Mouse (Mus musculus): ENCODE results near the gene Hrct1.

The Hrct1 gene

DNA sequence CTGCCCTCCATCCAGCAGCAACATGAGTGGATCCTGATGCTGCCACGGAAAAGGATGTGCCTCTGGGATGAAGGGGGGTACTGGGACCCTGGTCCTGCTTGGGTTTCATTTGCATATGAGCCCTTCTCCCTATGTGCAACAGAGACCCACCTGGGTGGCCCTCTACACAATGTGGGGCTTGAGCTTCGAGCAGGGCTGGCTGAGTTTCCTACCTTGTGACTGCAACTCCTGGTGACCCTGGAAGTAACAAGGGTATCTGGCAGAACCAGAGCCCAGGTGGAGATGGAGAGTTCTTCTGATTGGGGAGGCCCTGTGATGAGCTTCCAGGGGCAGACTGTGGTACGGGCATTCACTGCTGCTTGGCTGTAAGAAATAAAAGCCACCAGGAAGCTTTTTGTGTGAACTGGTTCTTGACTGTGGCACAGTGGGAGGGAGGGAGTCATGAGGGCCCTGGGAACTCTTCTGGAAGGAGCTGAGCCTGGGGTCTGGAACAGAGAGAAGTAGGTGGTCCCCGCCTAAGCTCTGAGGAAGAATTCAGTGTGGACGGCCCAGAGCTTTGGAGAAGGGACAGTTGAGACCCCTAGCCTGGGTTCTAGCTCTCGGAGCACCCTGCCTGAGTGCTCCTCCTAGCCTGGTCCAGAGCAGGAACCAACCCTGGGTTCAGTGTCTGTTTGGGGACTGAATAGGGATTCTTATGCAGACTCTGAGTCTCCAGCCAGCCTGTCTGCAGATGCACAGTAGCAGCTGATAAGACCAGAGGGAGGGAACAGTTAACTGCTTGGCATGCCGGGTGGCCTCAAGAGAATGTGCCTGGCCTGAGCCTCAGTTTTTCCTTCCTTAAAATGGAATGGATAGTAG, 959 bp downstream of the Hrct1 start:
- no peak for DNase-seq (ENCODE audit: low read depth)

DNA sequence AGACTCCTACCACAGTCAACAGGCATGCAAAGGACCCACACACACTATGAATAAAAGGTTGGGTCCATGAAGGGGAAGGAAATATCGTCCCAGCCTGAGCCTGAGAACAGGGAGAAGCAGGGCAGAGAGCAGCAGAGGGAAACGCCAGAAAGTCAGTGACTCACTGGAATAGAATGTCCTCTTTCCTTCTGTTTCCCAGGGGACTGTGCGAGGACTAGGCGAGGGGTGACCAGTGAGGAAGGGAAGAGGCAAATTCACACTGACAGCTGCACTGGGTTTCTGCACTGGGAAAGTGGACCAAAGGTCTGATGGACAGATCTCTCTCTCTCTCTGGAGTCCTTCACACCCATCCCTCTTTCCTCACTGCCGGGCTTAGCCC, 1.6 kb downstream of the Hrct1 start:
- no peak for DNase-seq (ENCODE audit: low read depth)

DNA sequence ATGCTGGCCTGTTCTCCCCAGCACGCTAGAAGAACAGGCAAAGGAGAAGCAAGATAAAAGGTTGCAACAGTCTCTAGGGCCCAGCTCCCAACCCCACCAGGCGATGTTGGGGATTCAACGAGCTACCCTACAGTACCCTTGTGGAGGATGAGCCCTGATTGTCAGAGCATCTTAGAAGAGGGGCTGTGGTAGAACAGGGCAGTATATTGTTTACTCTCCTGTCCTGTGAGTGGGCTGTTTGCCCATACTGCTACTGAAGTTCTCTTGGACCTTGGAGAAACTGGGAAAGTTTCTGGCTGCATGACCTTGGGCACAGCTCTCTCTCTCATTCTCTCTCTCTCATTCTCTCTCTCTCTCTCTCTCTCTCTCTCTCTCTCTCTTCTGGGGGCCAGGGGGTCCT, 2.1 kb downstream of the Hrct1 start:
- no peak for DNase-seq (ENCODE audit: low read depth)

DNA sequence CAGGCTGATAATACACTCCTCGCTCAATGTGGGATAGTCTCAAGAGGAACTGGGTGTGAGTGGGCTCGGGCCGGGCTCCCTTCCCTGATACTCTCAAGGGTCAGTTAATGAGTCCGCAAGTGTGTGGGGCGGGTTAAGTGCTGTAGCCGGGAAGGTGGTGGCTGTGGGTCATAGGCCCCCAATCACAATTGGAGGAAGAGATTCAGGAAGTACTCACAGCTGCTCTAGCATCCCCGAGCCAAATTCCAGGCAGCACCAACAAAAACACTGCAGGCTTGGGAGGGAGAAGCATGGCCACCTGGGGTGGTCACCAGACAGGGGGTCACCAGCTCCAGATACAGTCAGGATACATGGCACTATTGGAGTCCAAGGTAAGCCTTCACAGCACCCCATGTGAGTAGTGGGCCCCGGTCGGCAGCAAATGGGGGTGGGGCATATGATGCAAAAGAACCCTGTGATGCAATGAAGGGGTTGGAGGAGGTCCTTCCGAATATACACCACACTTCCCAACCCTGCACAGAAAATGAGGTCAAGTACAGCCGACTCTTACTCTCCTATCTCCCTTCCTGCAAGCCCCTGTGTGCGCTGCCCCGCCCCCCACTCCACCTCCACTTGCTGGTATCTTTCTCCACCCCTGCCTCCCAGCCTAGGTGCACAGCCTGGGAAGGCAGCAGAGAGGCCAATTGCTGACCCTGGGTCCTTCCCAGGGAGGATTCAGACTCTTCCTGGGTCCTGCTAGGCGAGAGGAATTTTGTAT, 3.0 kb downstream of the Hrct1 start, which contains the start of gene Spaar:
Gene Spaar (plus strand): TSS at position 241 of the 757 bp plus-strand sequence.
- no peak for DNase-seq (ENCODE audit: low read depth)

DNA sequence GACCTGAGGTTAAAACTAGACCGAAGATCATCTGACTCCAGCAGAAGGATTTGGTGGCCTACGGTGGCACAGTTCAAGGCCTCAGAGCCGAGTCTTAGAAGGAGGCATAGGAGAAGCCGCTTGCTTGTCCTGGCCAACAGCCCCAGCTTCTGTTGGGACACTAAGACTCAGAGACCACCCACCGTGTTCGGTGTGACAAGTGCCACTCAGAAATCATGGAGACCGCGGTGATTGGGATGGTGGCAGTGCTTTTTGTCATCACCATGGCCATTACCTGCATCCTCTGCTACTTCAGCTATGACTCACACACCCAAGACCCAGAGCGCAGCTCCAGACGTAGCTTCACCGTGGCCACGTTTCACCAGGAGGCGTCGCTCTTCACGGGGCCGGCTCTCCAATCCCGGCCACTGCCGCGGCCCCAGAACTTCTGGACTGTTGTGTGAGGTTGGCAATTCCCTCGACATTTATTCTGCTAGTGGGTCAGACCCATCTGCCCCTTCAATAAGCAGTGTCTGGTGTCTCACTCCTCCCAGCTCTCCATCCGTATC, 3.8 kb downstream of the Hrct1 start:
- no peak for DNase-seq (ENCODE audit: low read depth)

DNA sequence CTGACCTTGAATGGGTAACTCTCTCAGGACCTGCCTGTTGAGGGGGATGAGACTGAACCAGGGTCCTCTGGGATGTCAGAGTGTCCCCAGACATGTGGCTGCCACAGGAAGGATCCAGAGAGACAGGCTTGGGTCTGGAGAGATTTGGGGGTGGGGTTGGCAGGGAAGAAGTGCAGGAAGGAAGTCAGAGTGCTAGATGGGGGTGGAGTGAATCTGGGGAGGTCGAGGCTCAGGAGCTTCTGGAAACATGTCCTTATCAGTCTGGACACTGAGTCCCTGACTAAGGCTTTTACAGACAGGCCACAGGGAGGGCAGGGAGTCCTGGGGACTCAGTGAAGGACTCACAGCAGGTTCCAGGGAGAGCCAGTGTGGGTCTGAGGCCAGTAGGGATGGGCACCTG, 5.2 kb downstream of the Hrct1 start:
- DNase-seq (ENCODE audit: low read depth): no peak

DNA sequence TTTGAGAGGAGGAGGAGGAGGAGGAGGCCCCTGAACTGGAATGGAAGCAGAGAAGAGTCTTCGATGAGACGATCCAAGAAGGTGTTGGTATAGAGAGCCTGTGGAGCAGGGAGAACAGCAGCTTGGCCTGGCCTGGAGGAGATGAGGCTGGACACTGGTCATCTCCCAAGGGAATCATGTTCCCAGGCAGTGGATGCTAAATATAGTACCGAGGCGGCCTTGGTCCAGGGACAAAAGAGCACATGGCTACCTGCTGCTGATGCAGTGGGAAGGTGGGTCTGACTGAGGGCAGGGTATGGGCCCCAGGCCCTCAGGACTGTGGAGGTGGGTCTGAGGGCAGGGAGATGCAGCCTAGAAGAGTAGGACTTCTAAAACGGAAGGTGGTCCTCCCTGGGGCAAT, 6.2 kb downstream of the Hrct1 start:
- no peak for DNase-seq (ENCODE audit: low read depth)

DNA sequence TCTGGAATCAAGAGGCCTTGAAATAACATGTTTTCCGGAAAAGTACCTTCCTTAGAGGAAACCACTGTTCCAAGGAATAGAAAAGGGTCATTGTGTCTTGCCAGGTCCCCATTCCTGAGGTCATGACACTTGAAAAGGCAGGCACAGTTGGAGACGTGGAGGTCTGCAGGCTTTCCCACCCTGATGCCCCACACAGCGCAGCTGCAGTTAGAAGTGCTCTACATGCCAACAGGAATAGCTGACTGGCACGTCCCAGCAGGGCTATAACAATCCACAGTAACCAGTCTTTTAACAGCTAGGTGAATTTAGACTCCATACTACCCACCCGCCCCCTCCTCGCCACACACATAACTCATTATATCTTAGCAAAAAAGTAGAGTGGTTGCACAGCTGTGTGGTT, 10.2 kb downstream of the Hrct1 start:
- DNase-seq (ENCODE audit: low read depth): no peak

DNA sequence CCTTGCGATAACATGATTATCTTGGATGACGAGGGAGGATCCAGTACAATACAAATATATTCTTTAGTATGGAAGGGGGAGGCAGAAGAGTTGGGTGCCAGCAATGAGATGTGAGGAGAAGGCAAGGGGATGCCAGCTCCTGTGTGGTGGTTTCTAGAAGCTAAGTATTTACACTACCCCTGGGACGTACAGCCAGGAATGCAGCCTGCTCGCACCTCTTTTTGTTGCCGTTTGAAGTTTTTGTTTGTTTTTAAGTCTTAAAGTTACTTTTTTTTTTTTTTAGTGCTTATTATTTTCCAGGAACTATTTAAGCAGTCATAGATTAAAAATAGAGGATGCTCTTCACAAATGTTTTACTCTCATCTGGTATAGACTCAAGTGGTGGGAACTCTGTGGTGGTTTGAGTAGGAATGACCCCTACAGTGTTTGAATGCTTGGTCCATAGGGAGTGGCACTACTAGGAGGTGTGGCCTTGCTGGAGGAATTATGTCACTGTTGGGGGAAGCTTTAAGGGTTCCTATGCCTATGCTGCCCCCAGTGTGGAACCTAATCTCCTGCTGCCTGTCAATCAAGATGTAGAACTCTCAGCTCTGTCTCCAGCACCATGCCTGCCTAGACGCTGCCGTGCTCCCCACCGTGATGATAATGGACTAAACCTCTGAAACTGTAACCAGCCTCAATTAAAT, 12.1 kb downstream of the Hrct1 start:
- DNase-seq (ENCODE audit: low read depth): no peak

DNA sequence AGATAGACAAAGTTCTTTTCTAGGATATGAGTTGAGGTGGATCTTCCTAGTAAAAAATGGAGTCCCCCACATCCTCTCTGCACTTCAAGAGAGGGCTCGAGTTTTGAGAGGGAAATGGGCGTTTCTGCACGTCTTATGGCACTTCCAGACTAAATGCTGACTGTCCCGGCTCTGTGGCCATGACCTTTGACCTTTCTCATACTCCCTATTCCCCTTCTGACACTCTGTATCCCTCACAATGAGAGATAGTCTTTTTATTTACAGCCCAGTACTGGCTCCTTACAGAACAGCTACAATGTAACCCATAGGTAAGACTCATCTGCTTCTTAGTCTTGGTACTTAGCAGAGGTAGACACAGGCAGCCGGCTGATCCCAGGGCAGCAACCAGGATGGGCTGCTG, 14.5 kb downstream of the Hrct1 start:
- DNase-seq (ENCODE audit: low read depth): no peak

DNA sequence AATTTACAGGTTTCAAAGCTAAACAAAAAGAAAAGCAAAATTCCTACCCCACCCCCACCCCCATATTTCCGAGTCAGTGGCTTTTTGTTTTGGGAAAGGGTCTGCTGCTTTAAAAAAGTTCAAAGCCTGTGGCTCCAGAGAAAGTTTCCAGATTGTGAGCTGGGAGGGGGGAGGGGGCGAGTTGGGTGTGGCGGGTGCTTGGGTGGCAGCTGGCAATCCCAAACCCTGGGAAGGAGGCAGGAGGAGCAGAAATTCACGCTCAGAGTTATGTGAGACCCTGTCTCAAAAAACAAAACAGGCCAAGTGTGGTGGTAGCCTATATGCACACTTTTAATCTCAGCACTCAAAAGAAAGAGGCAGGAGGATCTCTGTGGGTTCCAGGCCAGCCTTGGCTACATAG, 15.6 kb downstream of the Hrct1 start:
- no peak for DNase-seq (ENCODE audit: low read depth)

DNA sequence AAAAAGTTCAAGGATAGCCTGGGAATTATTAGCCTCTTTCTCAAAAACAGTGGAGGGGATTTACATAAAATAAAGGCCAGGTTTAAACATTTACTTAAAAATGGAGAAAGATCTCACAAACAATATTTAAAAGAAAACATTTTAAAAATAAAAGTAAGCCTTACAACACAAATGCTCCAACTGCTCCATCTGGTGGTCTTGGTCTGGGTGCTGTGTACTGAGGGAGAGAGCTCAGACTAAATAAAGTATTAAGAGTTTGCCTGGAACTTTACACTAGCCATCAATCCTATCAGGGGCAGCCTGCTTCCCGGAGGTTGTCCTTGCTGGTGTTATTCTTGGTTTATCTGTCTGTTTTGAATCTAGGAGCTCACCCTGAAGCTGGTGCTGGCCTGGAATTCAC, 16.1 kb downstream of the Hrct1 start:
- no peak for DNase-seq (ENCODE audit: low read depth)

DNA sequence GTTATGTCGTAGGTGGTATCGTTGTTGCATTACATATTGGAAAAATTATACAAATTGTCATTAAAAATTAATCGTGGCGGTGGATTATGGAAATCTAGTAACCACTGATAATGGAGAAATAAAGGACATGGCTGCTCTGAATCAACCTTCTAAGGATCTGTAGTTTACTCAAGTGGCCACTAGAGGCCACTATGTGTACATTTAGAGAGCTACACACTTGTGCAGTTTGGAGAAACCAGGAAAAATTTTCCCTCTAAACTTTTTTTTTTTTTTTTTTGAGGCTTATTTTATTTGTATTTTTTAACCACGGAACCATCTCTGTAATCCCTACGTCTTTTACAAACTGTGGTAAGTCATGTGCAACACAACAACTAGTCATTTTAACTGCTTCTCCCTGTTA, 18.2 kb downstream of the Hrct1 start:
- peak; percentile 48 for DNase-seq (ENCODE audit: low read depth)

DNA sequence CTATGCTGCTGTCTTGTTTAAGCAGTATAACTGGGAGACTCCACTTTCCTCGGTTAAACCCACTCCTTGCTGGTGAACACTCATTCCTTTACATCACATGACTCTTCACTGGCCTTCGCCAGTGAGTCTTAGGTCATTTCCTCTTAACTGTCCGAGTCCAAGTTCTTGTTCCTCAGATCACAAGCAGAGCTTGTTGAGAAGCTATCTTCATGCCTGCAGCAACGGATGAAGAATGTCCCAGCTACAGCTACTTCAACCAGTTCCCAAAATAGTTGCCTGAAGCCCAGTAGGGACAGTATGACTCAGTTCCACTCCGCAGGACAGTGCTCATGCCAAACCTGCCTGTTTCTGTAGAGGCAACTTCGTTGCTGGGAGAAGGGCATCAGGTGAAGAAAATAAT, 30.2 kb downstream of the Hrct1 start:
- DNase-seq (ENCODE audit: low read depth): no peak

DNA sequence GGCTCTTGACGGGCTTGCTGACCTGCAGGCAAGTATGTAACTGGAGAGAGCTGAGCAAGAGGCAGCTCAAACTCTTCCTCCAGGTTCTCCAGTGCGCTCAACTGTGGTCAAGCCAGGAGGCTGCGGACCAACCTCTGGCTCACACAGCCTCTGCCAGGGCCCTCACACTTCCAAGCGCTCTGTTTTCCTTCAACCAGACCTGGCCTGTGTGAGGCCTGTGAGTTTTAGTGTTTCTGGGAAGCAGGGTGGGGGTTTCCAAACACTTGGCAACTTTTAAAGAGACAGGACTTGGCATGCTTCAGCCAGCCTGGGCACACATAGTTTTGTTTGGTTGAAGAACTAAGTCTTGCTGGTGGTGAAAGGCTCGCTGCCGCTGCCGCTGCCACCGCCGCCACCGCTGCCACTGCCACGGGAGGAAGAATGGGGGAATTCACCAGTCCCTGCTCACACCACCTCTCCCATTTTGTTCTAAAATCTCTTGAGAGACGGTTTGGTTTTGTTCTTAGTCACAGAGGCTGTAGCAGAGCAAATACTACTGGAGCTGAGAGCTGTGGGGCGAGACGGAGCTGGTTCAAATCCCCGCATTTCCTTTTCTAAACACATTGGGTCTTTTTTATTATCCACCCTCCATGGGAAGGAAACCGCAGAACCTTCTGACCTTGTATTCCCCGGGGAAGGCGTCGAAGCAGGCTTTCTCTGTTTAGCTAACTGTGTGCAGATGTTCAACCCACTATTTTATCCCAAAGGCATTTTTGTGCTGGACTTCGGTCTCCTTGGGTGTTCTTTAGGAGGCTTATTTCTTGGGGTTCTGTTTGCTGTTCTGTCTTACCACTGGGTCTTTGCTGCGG, 32.8 kb downstream of the Hrct1 start:
- DNase-seq (ENCODE audit: low read depth): no peak

DNA sequence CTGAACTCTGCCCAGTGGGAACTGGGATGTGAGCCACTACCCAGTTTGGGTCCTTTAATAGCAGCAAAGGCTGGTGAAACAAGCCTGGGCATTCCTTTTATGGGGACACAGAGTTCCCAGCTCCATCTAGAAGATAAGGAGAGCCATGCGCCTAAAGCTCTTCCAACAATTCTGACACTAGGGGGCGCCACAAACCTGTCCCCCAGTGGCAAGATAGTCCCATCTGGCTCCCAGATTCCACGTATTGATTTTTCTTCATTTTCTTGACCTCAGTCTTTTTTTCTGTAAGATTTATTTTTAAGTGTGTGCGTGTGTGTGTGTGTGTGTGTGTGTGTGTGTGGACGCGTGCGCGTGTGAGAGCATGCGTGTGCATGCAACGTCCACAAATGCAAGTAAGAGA, 33.5 kb downstream of the Hrct1 start:
- peak; percentile 42 for DNase-seq (ENCODE audit: low read depth)

DNA sequence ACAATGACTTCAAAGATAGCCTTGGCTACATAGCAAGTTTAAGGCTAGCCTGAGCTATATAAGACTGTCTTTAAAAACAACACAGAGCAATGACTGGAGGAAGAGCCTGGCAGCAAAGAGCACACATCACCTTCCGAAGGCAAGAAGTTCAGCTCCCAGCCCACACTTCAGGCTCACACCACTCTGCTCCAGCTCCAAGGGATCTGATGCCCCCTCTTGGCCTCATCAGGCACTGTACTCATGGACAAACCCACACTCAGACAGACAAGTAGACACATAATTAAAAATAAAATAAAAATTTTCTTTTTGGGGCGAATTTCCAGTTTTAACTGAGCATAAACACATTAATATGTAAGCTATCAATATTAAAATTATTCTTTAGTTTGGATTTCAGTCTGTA, 34.3 kb downstream of the Hrct1 start:
- no peak for DNase-seq (ENCODE audit: low read depth)

DNA sequence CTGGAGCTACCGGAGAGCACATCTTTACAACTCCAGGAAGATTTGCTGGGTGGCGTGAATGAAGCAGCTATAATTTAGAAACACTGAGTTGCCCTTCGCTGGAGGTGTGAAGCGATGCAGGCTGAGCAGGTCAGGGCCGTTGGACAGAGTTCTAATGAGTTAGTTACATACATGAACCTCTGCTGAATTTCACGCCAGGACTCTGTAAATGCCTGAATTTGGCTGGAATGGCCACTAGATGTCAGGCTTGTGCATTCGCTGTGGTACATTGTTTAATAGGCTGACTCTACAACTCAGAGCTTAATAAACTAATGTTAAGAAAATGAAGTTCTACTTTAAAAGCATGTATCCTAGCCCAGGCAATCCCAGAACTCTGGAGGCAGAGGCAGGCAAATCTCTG, 36.4 kb downstream of the Hrct1 start:
- DNase-seq (ENCODE audit: low read depth): peak; percentile 68

DNA sequence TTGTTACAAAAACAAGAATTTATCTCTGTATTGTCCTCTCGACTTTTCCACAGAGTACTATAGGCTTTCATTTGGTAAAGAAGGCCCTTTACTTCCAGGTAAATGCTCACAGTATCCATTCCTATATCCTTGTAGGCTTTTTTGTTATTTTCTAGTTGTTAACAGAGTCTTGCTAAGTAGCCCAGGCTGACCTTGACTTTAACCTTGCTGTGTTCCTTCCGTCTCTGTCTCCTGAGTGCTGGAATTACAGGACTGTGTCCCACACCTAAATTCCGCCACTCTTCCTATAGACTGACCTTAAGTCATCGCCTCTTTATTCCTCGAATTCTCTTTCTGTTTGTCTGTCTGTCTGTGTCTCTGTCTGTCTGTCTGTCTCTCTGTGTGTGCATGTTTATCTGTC, 41.4 kb downstream of the Hrct1 start:
- no peak for DNase-seq (ENCODE audit: low read depth)

DNA sequence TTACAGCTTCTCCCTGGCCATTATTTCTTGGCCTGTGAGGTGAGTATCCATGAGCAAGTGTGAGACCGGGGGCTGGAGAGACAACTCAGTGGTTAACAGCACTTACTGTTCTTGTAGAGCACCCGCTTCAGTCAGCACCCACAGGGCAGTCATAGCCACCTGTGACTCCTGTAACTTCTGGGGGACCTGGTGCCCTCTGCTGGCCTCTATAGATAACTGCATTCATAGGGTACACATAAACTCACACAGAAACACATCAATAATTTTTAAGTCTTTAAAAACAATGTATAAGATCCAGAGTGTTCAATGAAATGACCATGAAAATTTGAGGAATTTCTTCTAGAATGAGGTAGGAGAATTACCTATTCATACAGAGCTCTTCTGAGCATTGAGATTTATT, 42.4 kb downstream of the Hrct1 start:
- no peak for DNase-seq (ENCODE audit: low read depth)

DNA sequence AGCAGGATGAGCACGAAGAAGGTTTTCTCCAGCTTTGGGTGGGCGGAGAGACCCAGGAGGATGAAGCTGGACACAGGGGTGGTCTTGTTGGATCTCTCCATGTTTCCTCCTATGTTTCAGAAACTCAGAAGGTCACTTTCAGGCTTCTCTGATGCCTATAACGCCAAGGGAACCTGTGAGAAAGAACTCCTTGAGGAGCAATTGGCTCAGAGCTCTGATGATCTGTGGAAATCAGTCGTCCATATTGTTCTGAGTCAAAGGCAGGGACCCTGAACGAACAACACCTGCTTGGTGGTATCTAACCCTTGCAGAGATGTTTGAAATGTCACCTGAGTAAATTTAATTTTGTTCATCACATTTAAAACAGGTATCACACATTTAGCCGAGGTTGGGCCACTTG, 43.9 kb downstream of the Hrct1 start, which contains the start of gene Olfr159:
Gene Olfr159 (minus strand): TSS at position 101 of the 400 bp plus-strand sequence.
- DNase-seq (ENCODE audit: low read depth): no peak

DNA sequence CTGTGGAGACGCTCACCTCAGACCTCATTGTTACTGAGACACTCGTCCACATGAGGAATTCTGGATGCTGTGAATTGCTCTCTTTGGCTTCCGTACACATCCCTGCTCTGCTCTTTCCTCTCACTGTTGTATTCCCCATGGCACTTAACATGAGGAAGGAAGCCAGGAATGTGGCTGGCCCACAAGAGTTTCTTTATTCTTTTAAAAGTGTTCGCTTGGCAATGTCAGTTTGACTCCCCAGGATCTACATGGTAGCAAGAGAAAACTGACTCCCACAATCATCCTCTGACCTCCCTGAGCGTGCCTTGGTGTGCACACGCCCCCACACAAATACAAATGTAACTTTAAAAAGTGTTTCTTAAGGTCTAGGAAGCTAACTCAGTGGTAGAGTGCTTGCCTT, 44.6 kb downstream of the Hrct1 start:
- no peak for DNase-seq (ENCODE audit: low read depth)

All from induced T-regulatory cell, adult 2 months (primary cell).